Mouse (Mus musculus) bone marrow, adult 2 months (tissue): ENCODE measurements around the gene Dmac2.

Experiments used
- CTCF ChIP-seq: fragments of 200-500 bp; IDR thresholded peaks from 2 replicates; pipeline ENCODE4 v1.5.1; 2011; ENCODE audit warnings: low read length, control low read depth; ENCODE audit not compliant: control insufficient read depth, insufficient read depth
- POLR2A ChIP-seq: fragments of 200-500 bp; IDR thresholded peaks from 2 replicates; pipeline ENCODE4 v1.6.1; 2011; ENCODE audit warnings: low read depth, mild to moderate bottlenecking, control low read depth, low read length, borderline replicate concordance; ENCODE audit not compliant: control insufficient read depth

DNA sequence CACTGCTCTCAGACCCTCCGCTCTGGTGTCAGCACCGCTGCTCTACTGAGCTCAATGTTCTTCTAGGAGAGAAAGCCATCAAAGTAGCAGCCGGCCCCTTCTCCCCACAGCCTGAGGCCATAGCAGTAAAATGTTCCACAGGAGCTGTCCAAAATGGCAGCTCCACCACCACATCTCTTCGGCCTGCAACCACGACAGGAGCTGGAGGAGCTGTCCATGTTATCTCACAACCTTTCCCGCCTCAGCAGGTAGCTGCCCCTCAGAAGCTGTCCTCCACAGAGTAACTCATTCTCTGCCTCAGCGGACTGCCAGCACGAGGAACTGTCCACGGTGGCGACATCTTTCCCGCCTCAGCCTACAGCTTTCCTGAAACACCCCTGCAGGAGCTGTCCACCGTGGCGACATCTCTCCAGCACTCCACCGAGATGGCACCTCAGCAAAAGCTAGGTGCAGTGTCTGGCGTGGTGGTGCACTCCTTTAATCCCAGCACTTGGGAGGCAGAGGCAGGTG lies 36.9 kb upstream of the Dmac2 start:
- TF ChIP-seq CTCF, result no peak
- no peak for TF ChIP-seq POLR2A
